Mouse (Mus musculus): Measurements from ENCODE around the gene Tgif2lx1. TPM values are rescaled to one million over a fixed set of nuclear protein-coding genes. Genes with fewer than 3 reads are reported as not detected.
"Not testable (repeated sequence)": the region's sequence is repeated elsewhere in the genome, so short reads cannot be mapped to it uniquely, and the experiment has no call there.

Tgif2lx1 gene
- total RNA-seq (2021) (not detected), polyA plus RNA-seq (2012; rRNA removed) (not detected in 2 replicates)
- long read RNA-seq = 0 reads

GRCm38 (mm10) chrX:118480637-118481036, at the start of gene Tgif2lx1:
Gene Tgif2lx1, minus strand, starts transcription at chrX:118480737.
- DNase-seq = not testable (repeated sequence)

Other genes with a start within 250 kb of the Tgif2lx1 start
- not detected for gene Tgif2lx2, start 53.5 kb downstream of the Tgif2lx1 start, total RNA-seq (2021)
- gene Tgif2lx2, start 53.5 kb downstream of the Tgif2lx1 start, polyA plus RNA-seq (2012; rRNA removed) = not detected in 2 replicates